18 mouse cellular contexts compared by ENCODE assay signal in genomic region chr5:65476739-65477138, GRCm38 (mm10). TPM values are rescaled to one million over a fixed set of nuclear protein-coding genes. Genes with fewer than 3 reads are reported as not detected.
"Had no signal": no experiment of that assay in that cellular context is flagged by ENCODE, and none has a peak within 500 bp of the region (broad histone marks: within the 10 kb centered on the region; RNA-seq: fewer than 3 reads in every experiment).

No protein-coding gene starts in this region.

RNA-seq across cellular contexts. Expression of gene Gm43552, which starts 15.9 kb away (rescaled TPM):
- total RNA-seq: layer of hippocampus, postnatal 10 days; left cerebral cortex, adult 2 months; left cerebral cortex, postnatal 10 days; left cerebral cortex, postnatal 36 days; megakaryocyte, adult 5-6 weeks; midbrain, postnatal 0 days had no signal
- polyA plus RNA-seq: intestine, embryonic 15.5 days; kidney, embryonic 15.5 days; limb, embryonic 11.5 days; limb, embryonic 14.5 days; lung, embryonic 15.5 days; midbrain, embryonic 10.5 days; midbrain, postnatal 0 days; neural tube, embryonic 11.5 days; neural tube, embryonic 14.5 days; spleen, adult 2 months; stomach, embryonic 16.5 days; testis, adult 2 months; urinary bladder, adult 2 months had no signal
